15 mouse cellular contexts compared by ENCODE assay signal in the genomic region with DNA sequence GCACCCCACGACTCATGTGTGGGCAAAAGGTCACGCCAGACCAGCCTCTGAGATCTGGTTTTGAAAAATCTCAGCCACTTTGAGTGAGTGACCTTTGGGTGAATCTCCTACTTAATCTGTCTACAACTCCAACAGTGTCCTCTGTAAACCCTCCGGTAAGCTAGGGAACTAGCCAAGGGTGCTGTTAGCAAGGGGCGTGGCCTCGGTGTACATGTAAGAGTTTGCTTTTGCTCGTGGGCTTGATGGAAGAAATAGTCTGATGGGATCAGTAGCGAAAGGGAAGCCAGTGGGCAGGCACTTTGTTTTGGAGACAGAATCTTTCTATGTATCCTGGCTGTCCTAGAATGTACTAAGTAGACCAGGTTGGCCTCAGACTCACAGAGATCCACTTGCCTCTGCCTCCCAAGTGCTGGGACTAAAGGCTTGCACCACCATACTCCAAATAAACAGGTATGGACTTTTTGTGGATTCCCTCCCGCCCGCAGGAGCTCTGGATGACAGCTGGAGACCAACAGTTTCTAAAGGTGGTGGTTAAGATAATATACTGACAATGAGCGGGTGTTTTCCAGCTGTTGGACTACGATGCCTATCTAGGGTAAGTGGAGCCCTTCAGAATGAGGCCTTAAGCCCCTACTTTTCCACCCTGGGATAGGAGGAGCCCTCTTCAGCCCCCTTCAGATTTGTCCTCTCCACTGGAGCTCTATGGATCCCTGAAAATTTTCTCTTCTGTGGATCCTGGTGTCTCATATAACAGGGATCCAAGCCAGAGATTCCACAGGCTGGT. TPM values are rescaled to one million over a fixed set of nuclear protein-coding genes. Genes with fewer than 3 reads are reported as not detected.
DNase-seq lines count a peak whose midpoint lies in the region; ATAC-seq and TF ChIP-seq lines count a peak whose summit lies in the region.
"Had no signal": no experiment of that assay in that cellular context is flagged by ENCODE, and none has a peak within 500 bp of the region (broad histone marks: within the 10 kb centered on the region; RNA-seq: fewer than 3 reads in every experiment).

No protein-coding gene starts in this region.

- H3K79me2 ChIP-seq in heart, adult 2 months (replicated peaks; ENCODE audit: control insufficient read depth, insufficient read depth, low read length): no peaks in the 10 kb centered on the region

- intact Hi-C loops in heart, adult 2 months (cut with DNase I): loop anchor here (2.0 kb wide), 1 partner anchor 58 kb away; no protein-coding TSS in a partner anchor
- intact Hi-C loops in heart, postnatal 14 days (cut with DNase I): no loop called here

- H3K4me3 ChIP-seq in heart, adult 2 months: no peak overlapping the region
- no peak overlapping the region for H3K4me3 ChIP-seq in heart, embryonic 10.5 days
- no peak overlapping the region for H3K4me3 ChIP-seq in thymus, adult 2 months (ENCODE audit: control insufficient read depth, insufficient read depth, low read length)
- H3K4me3 ChIP-seq: embryonic facial prominence, embryonic 13.5 days; heart, embryonic 13.5 days; stomach, embryonic 15.5 days had no signal

- peak; percentile 2; the same call in 1 of the 2 replicates for ATAC-seq in monocyte, adult 5-6 weeks (replicated peaks; ENCODE audit: insufficient number of reproducible peaks, low FRiP score, low TSS enrichment, poor library complexity, severe bottlenecking)
- ATAC-seq: lung, postnatal 0 days; midbrain, embryonic 16.5 days had no signal

- no peak overlapping the region for H3K9ac ChIP-seq in heart, adult 2 months (ENCODE audit: low read depth, low read length)
- H3K9ac ChIP-seq: embryonic facial prominence, embryonic 13.5 days; heart, embryonic 13.5 days; stomach, embryonic 15.5 days had no signal

- 0 out of 2 replicates have a peak, but pooled peaks have one; percentile 34 for TF ChIP-seq POLR2A in heart, adult 2 months (IDR thresholded peaks at IDR 0.05; ENCODE audit: insufficient read depth, low read depth, low read length)
- no peak for TF ChIP-seq POLR2A in thymus, adult 2 months (IDR thresholded peaks at IDR 0.05; ENCODE audit: control insufficient read depth, extremely low read depth, insufficient read depth, low read length, poor library complexity)

- no peak for TF ChIP-seq EP300 in heart, adult 2 months (IDR thresholded peaks at IDR 0.05; ENCODE audit: insufficient read depth, low read depth, low read length)

- H3K9me3 ChIP-seq in heart, embryonic 10.5 days: no peaks in the 10 kb centered on the region
- H3K9me3 ChIP-seq: embryonic facial prominence, embryonic 13.5 days; heart, embryonic 13.5 days; stomach, embryonic 15.5 days had no signal

- peak overlapping the region; percentile 45 for H3K27ac ChIP-seq in heart, adult 2 months
- no peak overlapping the region for H3K27ac ChIP-seq in heart, embryonic 10.5 days
- no peak overlapping the region for H3K27ac ChIP-seq in thymus, adult 2 months (ENCODE audit: control insufficient read depth, insufficient read depth, low read length)
- H3K27ac ChIP-seq: embryonic facial prominence, embryonic 13.5 days; heart, embryonic 13.5 days; stomach, embryonic 15.5 days had no signal

- H3K36me3 ChIP-seq in heart, adult 2 months (ENCODE audit: control insufficient read depth, insufficient read depth, low read length): no peaks in the 10 kb centered on the region
- peaks cover 13% of the 10 kb centered on the region; the same call in 1 of the 2 replicates for H3K36me3 ChIP-seq in heart, embryonic 10.5 days
- H3K36me3 ChIP-seq in thymus, adult 2 months (ENCODE audit: control insufficient read depth, insufficient read depth, low read length): peaks cover 17% of the 10 kb centered on the region
- H3K36me3 ChIP-seq: embryonic facial prominence, embryonic 13.5 days; heart, embryonic 13.5 days; stomach, embryonic 15.5 days had no signal

- TF ChIP-seq CTCF in heart, adult 2 months (IDR thresholded peaks at IDR 0.05): no peak
- TF ChIP-seq CTCF in thymus, adult 2 months (IDR thresholded peaks at IDR 0.05; ENCODE audit: borderline replicate concordance, control insufficient read depth, extremely low read depth, insufficient read depth, low read length, poor library complexity): no peak

- no peaks in the 10 kb centered on the region for H3K27me3 ChIP-seq in heart, adult 2 months (ENCODE audit: control insufficient read depth, insufficient read depth, low read length)
- peaks cover 82% of the 10 kb centered on the region for H3K27me3 ChIP-seq in heart, embryonic 10.5 days (ENCODE audit: insufficient read depth, poor library complexity, severe bottlenecking)
- H3K27me3 ChIP-seq in thymus, adult 2 months (ENCODE audit: control insufficient read depth, insufficient read depth, low read length): peaks cover 5% of the 10 kb centered on the region; the same call in 1 of the 2 replicates

- DNase-seq in heart, adult 2 months: no peak
- no peak for DNase-seq in heart, embryonic 10.5 days (ENCODE audit: low spot score)
- peak; percentile 15 for DNase-seq in thymus, adult 2 months
- no peak for DNase-seq in thymus, postnatal 10 days (ENCODE audit: low spot score in 2 of 2)
- DNase-seq in urinary bladder, adult 18-20 months (ENCODE audit: low spot score in 2 of 2): no peak
- DNase-seq in heart, postnatal 14 days: no peak

- peaks cover 16% of the 10 kb centered on the region for H3K4me1 ChIP-seq in heart, adult 2 months (ENCODE audit: control insufficient read depth, insufficient read depth, low read length)
- H3K4me1 ChIP-seq in heart, embryonic 10.5 days: peaks cover 63% of the 10 kb centered on the region
- peaks cover 63% of the 10 kb centered on the region for H3K4me1 ChIP-seq in thymus, adult 2 months (replicated peaks; ENCODE audit: control insufficient read depth, insufficient read depth, low read length)

- 61% methylated on average over 11 of the region's 11 CpGs for WGBS in heart, adult 2 months
- 69% methylated on average over 11 of the region's 11 CpGs for WGBS in heart, embryonic 10.5 days
- WGBS in thymus, adult 2 months: 64% methylated on average over 11 of the region's 11 CpGs

RNA-seq across cellular contexts. Expression of a gene that starts 4.1 kb away (rescaled TPM):
- total RNA-seq in heart, adult 2 months (2021): 100 to 1,000 TPM; 181 to 206 TPM
- 193 and 244 TPM in 2 replicates for polyA plus RNA-seq in heart, adult 2 months (2012; rRNA removed)
- polyA plus RNA-seq in heart, embryonic 10.5 days (2016; fragmentation: Nextera tagmentation; extraction: Ambion mirVana): 0.31 and 0.42 TPM in 2 replicates
- polyA plus RNA-seq in thymus, adult 2 months (2012; rRNA removed): 24.9 and 42.7 TPM in 2 replicates
- 2.8 to 3.6 TPM in 2 of 3 replicates, not detected in the other for total RNA-seq in monocyte, adult 5-6 weeks (2017)
- 100 to 1,000 TPM; 172 to 179 TPM for total RNA-seq in heart, postnatal 14 days (2021)
- polyA plus RNA-seq: forebrain, embryonic 11.5 days; kidney, embryonic 14.5 days; neural tube, embryonic 11.5 days had no signal

RNA-seq across cellular contexts. Expression of a gene that starts 8.6 kb away (rescaled TPM):
- total RNA-seq in heart, adult 2 months (2021): 10 to 100 TPM; 19.0 to 24.4 TPM
- polyA plus RNA-seq in heart, adult 2 months (2012; rRNA removed): 10.2 and 12.4 TPM in 2 replicates
- 43.2 and 60.8 TPM in 2 replicates for polyA plus RNA-seq in heart, embryonic 10.5 days (2016; fragmentation: Nextera tagmentation; extraction: Ambion mirVana)
- polyA plus RNA-seq in thymus, adult 2 months (2012; rRNA removed): 28.6 and 32.5 TPM in 2 replicates
- total RNA-seq in monocyte, adult 5-6 weeks (2017): 863 to 2,060 TPM (median 1,763 TPM) in 3 replicates
- total RNA-seq in heart, postnatal 14 days (2021): 10 to 100 TPM; 18.3 to 20.0 TPM

RNA-seq across cellular contexts. Expression of a gene that starts 13.9 kb away (rescaled TPM):
- 10 to 100 TPM in 1 of 2 experiments, 1 to 10 TPM in 1; 7.9 to 11.4 TPM for total RNA-seq in heart, adult 2 months (2021)
- 16.3 and 23.2 TPM in 2 replicates for polyA plus RNA-seq in heart, adult 2 months (2012; rRNA removed)
- 26.6 and 32.4 TPM in 2 replicates for polyA plus RNA-seq in heart, embryonic 10.5 days (2016; fragmentation: Nextera tagmentation; extraction: Ambion mirVana)
- polyA plus RNA-seq in thymus, adult 2 months (2012; rRNA removed): 606 and 690 TPM in 2 replicates
- total RNA-seq in monocyte, adult 5-6 weeks (2017): 160 to 201 TPM (median 188 TPM) in 3 replicates
- total RNA-seq in heart, postnatal 14 days (2021): 10 to 100 TPM; 20.7 to 21.0 TPM

Comparison
In these comparisons a context has a peak if more than half of its experiments do, and no peak if none do; other contexts are left out.
1. RNA of a gene that starts 4.1 kb away (total RNA-seq): 181 to 206 TPM in heart, adult 2 months and 172 to 179 TPM in heart, postnatal 14 days; 2.8 to 3.6 TPM in monocyte, adult 5-6 weeks; every median in the first group is over 10 times any median in the second.
2. RNA of a gene that starts 8.6 kb away (total RNA-seq): 863 to 2,060 TPM in monocyte, adult 5-6 weeks; 19.0 to 24.4 TPM in heart, adult 2 months and 18.3 to 20.0 TPM in heart, postnatal 14 days; every median in the first group is over 10 times any median in the second.